Mouse (Mus musculus): Measurements from ENCODE around the gene Nqo1. TPM values are rescaled to one million over a fixed set of nuclear protein-coding genes. Genes with fewer than 3 reads are reported as not detected.
A peak's percentile ranks its signal among the peaks of the same experiment; 100 is the strongest.

The Nqo1 gene
- polyA plus RNA-seq, 1 experiment from 2014 or later, result 10.3 TPM

DNA sequence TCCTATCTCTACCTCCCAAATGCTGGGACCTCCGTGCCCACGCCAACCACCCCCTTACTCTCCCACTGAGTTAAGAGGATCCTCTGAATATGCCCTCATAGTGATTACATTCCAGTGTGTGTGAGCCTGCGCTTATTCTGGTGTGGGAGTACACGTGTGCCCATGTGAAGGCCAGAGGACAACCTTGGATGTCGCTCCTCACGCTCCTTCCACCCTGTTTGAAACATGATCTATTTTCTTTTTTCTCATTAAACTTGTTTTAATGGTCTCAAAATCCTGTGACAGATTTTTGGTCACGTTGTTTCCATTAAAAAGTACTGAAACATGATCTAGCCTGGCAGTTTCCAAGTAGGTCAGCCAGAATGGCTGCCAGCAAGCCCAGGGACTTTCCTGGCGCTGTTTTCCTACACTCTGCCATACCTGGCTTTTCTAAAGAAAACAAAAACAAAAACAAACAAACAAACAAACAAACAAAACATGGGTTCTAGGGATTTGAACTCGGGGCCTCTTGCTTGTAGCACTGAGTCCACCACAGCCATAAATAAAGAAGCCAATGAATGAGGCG, 6.8 kb downstream of the Nqo1 start:
- H3K4me1 ChIP-seq (ENCODE audit: control insufficient read depth, insufficient read depth, low read length), result peaks cover 4% of the 10 kb centered on the region; the same call in 1 of the 2 replicates
- no peak overlapping the region for H3K4me3 ChIP-seq (ENCODE audit: low read length)
- no peak overlapping the region for H3K4me2 ChIP-seq (replicated peaks; ENCODE audit: low read depth, low read length)
- H3K9ac ChIP-seq (ENCODE audit: low read depth, low read length), result no peak overlapping the region
- no peak overlapping the region for H3K27ac ChIP-seq (ENCODE audit: low read depth, low read length)
- no peak for ATAC-seq (ENCODE audit: low FRiP score, low TSS enrichment)
- H3K36me3 ChIP-seq (ENCODE audit: control insufficient read depth, insufficient read depth, low read length), result no peaks in the 10 kb centered on the region
- no peaks in the 10 kb centered on the region for H3K27me3 ChIP-seq (ENCODE audit: control insufficient read depth, insufficient read depth, low read length)
- WGBS, result 70% methylated on average over 10 of the region's 10 CpGs
- no peaks in the 10 kb centered on the region for H3K9me3 ChIP-seq (ENCODE audit: control insufficient read depth, low read length)

DNA sequence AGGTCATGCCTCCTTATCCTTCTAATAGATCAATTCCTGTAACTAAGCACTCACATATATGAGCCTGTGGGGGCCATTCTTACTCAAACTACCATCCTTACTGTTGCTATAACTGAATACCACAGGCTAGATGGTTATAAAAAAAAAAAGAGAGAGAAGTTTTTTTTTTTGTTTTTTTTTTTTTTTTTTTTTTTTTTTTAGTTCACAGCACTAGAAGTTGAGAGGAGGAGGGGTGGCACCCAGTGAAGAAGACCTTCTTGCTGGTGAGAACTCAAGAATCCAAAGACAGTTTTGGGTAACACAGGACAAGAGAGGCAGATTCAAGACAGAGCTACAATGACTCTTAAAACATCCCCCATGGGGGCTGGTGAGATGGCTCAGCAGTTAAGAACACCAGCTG, 7.6 kb downstream of the Nqo1 start:
- Histone ChIP-seq H3K9me3 (ENCODE audit: control insufficient read depth, low read length) (no peaks in the 10 kb centered on the region), H3K36me3 (ENCODE audit: control insufficient read depth, insufficient read depth, low read length) (no peaks in the 10 kb centered on the region), H3K27me3 (ENCODE audit: control insufficient read depth, insufficient read depth, low read length) (no peaks in the 10 kb centered on the region), H3K4me3 (ENCODE audit: low read length) (no peak overlapping the region), H3K4me1 (ENCODE audit: control insufficient read depth, insufficient read depth, low read length) (peaks cover 4% of the 10 kb centered on the region; the same call in 1 of the 2 replicates), H3K27ac (ENCODE audit: low read depth, low read length) (no peak overlapping the region), H3K4me2 (replicated peaks; ENCODE audit: low read depth, low read length) (no peak overlapping the region), H3K9ac (ENCODE audit: low read depth, low read length) (no peak overlapping the region)
- no peak for ATAC-seq (ENCODE audit: low FRiP score, low TSS enrichment)

DNA sequence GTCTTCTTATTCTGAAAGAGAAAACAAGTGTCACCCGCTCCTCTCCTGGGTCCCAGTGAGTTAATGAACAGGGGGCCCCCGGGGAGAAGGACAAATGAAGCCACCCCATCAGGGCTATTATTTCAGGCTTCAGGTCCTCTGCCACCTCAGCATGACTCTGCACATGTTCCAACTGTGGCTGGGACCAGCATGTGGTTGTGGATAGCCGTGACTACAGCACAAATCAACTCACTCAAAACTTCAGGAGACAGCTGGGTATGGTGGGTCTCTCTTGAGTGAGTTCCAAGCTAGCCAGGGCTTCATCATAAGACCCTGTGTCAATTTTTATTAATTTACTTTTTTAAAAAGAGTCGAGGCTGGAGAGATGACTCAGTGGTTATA, 11.9 kb downstream of the Nqo1 start:
- no peak overlapping the region for H3K4me2 ChIP-seq (replicated peaks; ENCODE audit: low read depth, low read length)
- WGBS, result 84% methylated on average over 4 of the region's 4 CpGs
- H3K4me3 ChIP-seq (ENCODE audit: low read length), result no peak overlapping the region
- no peak overlapping the region for H3K27ac ChIP-seq (ENCODE audit: low read depth, low read length)
- no peaks in the 10 kb centered on the region for H3K4me1 ChIP-seq (ENCODE audit: control insufficient read depth, insufficient read depth, low read length)
- no peak overlapping the region for H3K9ac ChIP-seq (ENCODE audit: low read depth, low read length)
- H3K27me3 ChIP-seq (ENCODE audit: control insufficient read depth, insufficient read depth, low read length), result no peaks in the 10 kb centered on the region
- H3K9me3 ChIP-seq (ENCODE audit: control insufficient read depth, low read length), result no peaks in the 10 kb centered on the region
- H3K36me3 ChIP-seq (ENCODE audit: control insufficient read depth, insufficient read depth, low read length), result no peaks in the 10 kb centered on the region
- ATAC-seq (ENCODE audit: low FRiP score, low TSS enrichment), result no peak

DNA sequence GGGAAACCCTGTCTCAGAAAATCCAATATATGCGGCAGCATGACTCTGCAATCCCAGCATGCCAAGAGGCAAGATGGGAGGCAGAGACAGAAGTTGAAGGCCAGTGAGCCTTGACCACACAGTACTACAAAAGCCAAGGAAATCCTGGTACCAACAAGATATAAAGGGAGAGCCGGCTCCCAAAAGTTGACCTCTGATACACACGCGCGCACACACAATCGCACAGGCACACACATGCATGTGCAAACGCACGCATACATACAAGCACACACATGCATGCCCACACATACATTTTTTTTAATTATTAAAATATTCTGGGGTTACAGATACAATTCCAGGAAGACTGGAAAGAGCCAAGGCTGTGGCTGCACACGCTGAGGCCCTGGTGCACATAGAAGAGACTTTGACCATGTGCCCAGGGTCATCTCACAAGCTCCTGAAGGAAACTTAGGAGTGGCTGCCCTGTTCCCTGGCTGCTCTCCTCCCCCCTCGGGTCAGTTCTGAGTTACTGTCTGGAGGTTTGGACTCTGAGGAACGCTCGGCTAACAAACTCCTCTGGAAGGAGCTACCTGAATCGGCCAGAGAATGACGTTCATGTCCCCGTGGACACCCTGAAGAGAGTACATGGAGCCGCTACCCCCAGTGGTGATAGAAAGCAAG, 12.4 kb downstream of the Nqo1 start:
- WGBS, result 91% methylated on average over 16 of the region's 16 CpGs
- Histone ChIP-seq H3K36me3 (ENCODE audit: control insufficient read depth, insufficient read depth, low read length) (no peaks in the 10 kb centered on the region), H3K4me2 (replicated peaks; ENCODE audit: low read depth, low read length) (no peak overlapping the region), H3K4me3 (ENCODE audit: low read length) (no peak overlapping the region), H3K27ac (ENCODE audit: low read depth, low read length) (no peak overlapping the region), H3K9me3 (ENCODE audit: control insufficient read depth, low read length) (no peaks in the 10 kb centered on the region), H3K9ac (ENCODE audit: low read depth, low read length) (no peak overlapping the region), H3K4me1 (ENCODE audit: control insufficient read depth, insufficient read depth, low read length) (no peaks in the 10 kb centered on the region), H3K27me3 (ENCODE audit: control insufficient read depth, insufficient read depth, low read length) (no peaks in the 10 kb centered on the region)
- ATAC-seq (ENCODE audit: low FRiP score, low TSS enrichment), result no peak

DNA sequence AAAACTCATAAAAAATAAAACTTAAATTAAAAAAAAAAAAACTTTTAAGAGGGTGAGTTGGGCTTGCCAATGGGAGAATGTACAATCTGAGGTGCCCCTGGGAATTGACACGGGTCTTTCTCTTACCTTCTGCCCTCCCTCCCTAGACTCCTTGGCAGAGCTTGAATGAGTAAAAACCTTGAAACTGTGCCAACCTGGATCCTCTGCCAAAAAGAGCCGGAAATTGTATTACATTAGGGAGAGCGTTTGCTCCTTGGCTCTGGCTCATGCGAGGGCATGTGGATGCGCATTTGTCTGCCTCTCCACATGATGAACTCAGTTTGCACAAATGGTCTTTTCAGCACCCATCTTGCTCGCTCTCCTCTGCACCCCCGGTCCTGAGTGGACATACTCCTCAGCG, 13.4 kb downstream of the Nqo1 start:
- ATAC-seq (ENCODE audit: low FRiP score, low TSS enrichment), result no peak
- H3K27me3 ChIP-seq (ENCODE audit: control insufficient read depth, insufficient read depth, low read length), result no peaks in the 10 kb centered on the region
- 84% methylated on average over 8 of the region's 8 CpGs for WGBS

DNA sequence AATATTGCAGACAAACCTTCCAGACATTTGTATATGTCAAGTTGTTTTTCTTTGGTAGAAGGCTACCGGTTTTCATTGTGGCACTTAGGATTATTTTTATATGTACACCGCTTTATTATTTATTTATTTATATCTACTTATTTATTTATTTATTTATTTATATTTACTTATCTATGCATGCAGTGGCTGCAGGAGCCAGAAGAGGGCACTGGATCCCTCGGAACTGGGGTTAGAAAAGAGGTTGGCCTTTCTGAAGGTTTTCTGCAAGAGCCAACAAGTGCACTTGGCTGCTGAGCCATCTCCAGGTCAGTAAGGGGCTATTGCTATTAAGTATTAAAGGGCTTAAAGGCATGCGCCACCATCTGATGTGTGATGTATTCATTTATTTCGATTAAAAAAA, 15.1 kb downstream of the Nqo1 start:
- H3K9ac ChIP-seq (ENCODE audit: low read depth, low read length), result no peak overlapping the region
- H3K4me1 ChIP-seq (ENCODE audit: control insufficient read depth, insufficient read depth, low read length), result no peaks in the 10 kb centered on the region
- WGBS, result 67% methylated on average over 5 of the region's 5 CpGs
- H3K9me3 ChIP-seq (ENCODE audit: control insufficient read depth, low read length), result no peaks in the 10 kb centered on the region
- no peak overlapping the region for H3K27ac ChIP-seq (ENCODE audit: low read depth, low read length)
- H3K4me3 ChIP-seq (ENCODE audit: low read length), result no peak overlapping the region
- ATAC-seq (ENCODE audit: low FRiP score, low TSS enrichment), result no peak
- no peaks in the 10 kb centered on the region for H3K27me3 ChIP-seq (ENCODE audit: control insufficient read depth, insufficient read depth, low read length)
- no peaks in the 10 kb centered on the region for H3K36me3 ChIP-seq (ENCODE audit: control insufficient read depth, insufficient read depth, low read length)
- no peak overlapping the region for H3K4me2 ChIP-seq (replicated peaks; ENCODE audit: low read depth, low read length)

More for the DNA sequence above, 13.4 kb downstream of the Nqo1 start:
- no peaks in the 10 kb centered on the region for H3K4me1 ChIP-seq (ENCODE audit: control insufficient read depth, insufficient read depth, low read length)
- H3K4me2 ChIP-seq (replicated peaks; ENCODE audit: low read depth, low read length), result no peak overlapping the region
- H3K27ac ChIP-seq (ENCODE audit: low read depth, low read length), result no peak overlapping the region
- H3K4me3 ChIP-seq (ENCODE audit: low read length), result no peak overlapping the region
- no peaks in the 10 kb centered on the region for H3K9me3 ChIP-seq (ENCODE audit: control insufficient read depth, low read length)
- no peak overlapping the region for H3K9ac ChIP-seq (ENCODE audit: low read depth, low read length)
- H3K36me3 ChIP-seq (ENCODE audit: control insufficient read depth, insufficient read depth, low read length), result no peaks in the 10 kb centered on the region

DNA sequence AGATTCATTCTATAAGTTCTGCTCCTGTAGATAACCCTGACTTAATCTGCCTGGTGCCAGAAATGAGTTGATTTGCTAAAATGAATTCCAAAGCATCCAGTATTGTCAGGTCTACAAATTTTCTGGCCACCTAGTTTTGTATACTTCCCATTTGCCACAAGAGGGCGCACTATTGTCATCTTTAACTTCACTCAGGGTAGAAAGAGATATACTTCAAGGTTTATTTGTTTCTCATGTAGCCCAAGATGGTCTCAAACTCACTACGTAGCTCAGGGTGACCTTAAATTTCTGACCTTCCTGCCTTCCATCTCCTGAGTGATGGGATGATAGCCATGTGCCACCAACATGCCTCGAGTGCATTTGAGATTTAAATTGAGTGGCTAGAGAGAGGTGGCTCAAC, 16.4 kb downstream of the Nqo1 start:
- H3K9me3 ChIP-seq (ENCODE audit: control insufficient read depth, low read length), result no peaks in the 10 kb centered on the region
- H3K4me2 ChIP-seq (replicated peaks; ENCODE audit: low read depth, low read length), result no peak overlapping the region
- H3K27ac ChIP-seq (ENCODE audit: low read depth, low read length), result no peak overlapping the region
- H3K4me3 ChIP-seq (ENCODE audit: low read length), result no peak overlapping the region
- H3K4me1 ChIP-seq (ENCODE audit: control insufficient read depth, insufficient read depth, low read length), result no peaks in the 10 kb centered on the region
- H3K27me3 ChIP-seq (ENCODE audit: control insufficient read depth, insufficient read depth, low read length), result no peaks in the 10 kb centered on the region
- WGBS, result 33% methylated on average over 3 of the region's 3 CpGs
- no peak overlapping the region for H3K9ac ChIP-seq (ENCODE audit: low read depth, low read length)
- peak; percentile 43; the same call in 1 of the 2 replicates for ATAC-seq (ENCODE audit: low FRiP score, low TSS enrichment)
- H3K36me3 ChIP-seq (ENCODE audit: control insufficient read depth, insufficient read depth, low read length), result no peaks in the 10 kb centered on the region

DNA sequence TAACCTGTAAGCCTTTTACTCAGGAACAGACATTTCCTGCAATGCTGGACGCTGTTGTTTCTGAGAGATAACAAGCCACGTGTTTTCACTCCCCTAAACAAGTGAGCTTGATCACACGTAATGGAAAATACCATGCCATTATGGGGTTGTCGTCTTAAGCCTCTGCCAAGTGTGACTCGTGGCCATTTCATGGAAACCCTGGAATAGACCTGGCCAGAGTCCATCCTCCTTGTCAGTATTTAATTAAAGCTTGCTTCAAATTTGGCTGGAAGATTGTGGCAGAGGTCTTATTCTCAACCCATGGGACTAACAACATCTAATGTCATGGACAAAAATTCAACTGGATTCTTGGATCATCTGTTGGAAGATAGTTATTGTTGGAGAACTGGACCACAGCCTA, 16.8 kb downstream of the Nqo1 start:
- 40% methylated on average over 5 of the region's 5 CpGs for WGBS

DNA sequence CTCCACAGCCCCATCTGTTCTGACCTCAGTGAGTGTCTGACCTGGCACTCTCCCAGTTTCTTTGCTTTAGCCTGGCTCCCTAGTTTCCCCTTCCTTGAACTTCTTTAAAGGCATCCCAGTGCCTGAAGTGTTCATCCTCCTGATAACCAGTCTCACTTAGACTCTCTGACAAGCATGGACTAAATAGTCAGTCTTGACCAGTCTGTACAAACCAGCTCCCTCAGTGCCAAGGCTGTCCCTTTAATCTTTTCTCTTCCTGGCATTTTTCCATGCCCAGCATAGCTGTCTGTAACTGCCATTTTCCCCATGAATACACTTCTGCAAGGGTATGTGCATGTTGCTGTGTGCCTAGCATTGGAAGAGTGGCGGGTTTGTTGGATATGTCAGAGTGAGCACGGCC, 17.9 kb downstream of the Nqo1 start:
- H3K4me3 ChIP-seq (ENCODE audit: low read length), result no peak overlapping the region
- no peak overlapping the region for H3K27ac ChIP-seq (ENCODE audit: low read depth, low read length)
- H3K9ac ChIP-seq (ENCODE audit: low read depth, low read length), result no peak overlapping the region
- 76% methylated on average over 2 of the region's 2 CpGs for WGBS
- H3K27me3 ChIP-seq (ENCODE audit: control insufficient read depth, insufficient read depth, low read length), result no peaks in the 10 kb centered on the region
- H3K4me2 ChIP-seq (replicated peaks; ENCODE audit: low read depth, low read length), result no peak overlapping the region
- no peaks in the 10 kb centered on the region for H3K4me1 ChIP-seq (ENCODE audit: control insufficient read depth, insufficient read depth, low read length)
- peaks cover 5% of the 10 kb centered on the region; the same call in 1 of the 2 replicates for H3K36me3 ChIP-seq (ENCODE audit: control insufficient read depth, insufficient read depth, low read length)
- H3K9me3 ChIP-seq (ENCODE audit: control insufficient read depth, low read length), result no peaks in the 10 kb centered on the region
- no peak for ATAC-seq (ENCODE audit: low FRiP score, low TSS enrichment)

More for the DNA sequence above, 16.8 kb downstream of the Nqo1 start:
- Histone ChIP-seq H3K27me3 (ENCODE audit: control insufficient read depth, insufficient read depth, low read length) (no peaks in the 10 kb centered on the region), H3K9ac (ENCODE audit: low read depth, low read length) (no peak overlapping the region), H3K4me2 (replicated peaks; ENCODE audit: low read depth, low read length) (no peak overlapping the region), H3K27ac (ENCODE audit: low read depth, low read length) (no peak overlapping the region), H3K9me3 (ENCODE audit: control insufficient read depth, low read length) (no peaks in the 10 kb centered on the region), H3K36me3 (ENCODE audit: control insufficient read depth, insufficient read depth, low read length) (no peaks in the 10 kb centered on the region), H3K4me1 (ENCODE audit: control insufficient read depth, insufficient read depth, low read length) (no peaks in the 10 kb centered on the region), H3K4me3 (ENCODE audit: low read length) (no peak overlapping the region)
- no peak for ATAC-seq (ENCODE audit: low FRiP score, low TSS enrichment)

Data from kidney, embryonic 14.5 days (tissue).